Mouse (Mus musculus) B cell, adult 2 months (primary cell): ENCODE data around the gene Tanc2.

Experiments used
- DNase-seq, 2 experiments: peaks; one replicate each; pipeline ENCODE4 v3.0.0; 2022

Gene Tanc2

GRCm38 (mm10) chr11:105589877-105590641 lies at the start of gene Tanc2:
Gene Tanc2, plus strand, starts transcription at chr11:105589986.
- no peak for DNase-seq

DNA sequence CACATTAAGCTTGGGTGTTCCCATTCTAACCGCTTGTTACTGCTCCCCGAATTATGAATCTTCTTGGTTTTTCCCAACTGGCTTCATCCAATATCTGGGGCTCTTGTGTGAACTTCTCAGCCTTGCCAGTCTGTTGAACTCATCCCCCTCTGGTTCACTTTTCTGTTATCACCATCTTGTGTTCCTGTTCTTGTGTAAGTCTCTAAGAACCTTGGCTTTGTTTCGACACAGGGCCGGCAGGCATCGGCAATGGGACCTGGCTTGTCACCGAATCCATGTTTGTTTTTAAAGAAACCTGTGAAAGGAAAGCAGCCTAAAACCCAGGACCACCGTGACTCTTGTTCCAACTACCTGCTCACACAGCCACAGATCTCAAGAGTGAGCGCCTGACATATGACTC lies 49.0 kb upstream of the Tanc2 start:
- DNase-seq = no peak

- no peak for DNase-seq
These were observed 48.4 kb upstream of the Tanc2 start for GRCm38 (mm10) chr11:105541366-105541765.

DNA sequence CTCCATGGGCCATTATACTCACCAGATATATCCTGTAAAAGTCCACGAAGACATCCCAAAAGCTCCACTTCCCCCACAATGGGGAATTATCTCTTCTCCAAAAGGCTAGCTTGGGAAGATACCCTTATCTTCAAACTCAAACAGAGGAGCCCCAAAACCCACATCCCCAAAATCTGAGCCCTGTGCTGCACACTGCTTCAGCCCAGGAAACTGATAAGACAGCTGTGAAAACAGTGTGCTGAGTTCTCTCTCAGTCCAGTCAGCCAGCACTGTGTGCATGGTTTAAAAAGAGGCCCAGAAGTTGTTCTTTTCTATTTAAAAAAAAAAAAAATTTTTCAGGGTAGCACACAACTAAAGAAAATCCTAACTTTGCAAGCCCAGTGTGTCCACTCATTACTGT lies 47.7 kb upstream of the Tanc2 start:
- DNase-seq = no peak

DNA sequence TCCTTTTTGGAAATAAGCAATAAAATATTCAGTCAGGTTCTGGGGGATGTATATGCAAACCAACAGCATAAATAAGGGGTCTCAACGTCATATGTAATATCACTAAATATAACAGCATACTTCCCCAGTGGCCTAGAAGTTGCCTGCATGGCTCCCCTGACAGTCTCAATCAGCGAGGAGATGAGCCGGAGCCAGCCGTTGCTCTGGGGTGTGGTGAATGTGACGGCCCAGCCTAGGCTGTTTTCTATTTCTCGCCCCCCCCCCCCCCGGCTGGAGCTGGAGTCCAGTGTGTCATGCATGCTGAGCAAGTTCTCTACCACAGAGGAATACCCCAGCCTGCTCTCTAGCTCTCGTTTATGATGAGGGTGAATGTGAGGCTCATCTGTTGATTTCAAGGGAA lies 44.0 kb upstream of the Tanc2 start:
- DNase-seq = no peak

GRCm38 (mm10) chr11:105546393-105546792 lies 43.4 kb upstream of the Tanc2 start:
- DNase-seq = no peak

DNA sequence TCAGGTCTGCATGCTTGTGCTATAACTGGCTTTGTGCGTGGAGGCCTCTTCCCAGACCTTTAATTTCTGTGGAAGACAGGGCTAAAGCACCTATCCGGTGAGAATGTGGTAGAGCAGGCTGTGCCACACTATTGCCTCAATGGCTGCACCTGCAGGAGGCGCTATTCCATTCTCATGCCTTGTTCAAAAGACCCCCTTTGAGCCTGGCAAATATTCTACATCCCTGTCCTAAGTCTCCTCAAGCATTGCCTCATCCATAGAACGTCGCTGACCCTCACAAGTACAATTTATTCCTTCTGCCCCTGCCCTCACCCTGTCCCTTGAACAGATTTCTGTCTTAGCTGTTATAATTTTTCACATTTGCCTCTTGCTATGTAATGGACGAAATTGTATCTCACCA lies 41.4 kb upstream of the Tanc2 start:
- peak in 1 of 2 experiments; percentile 11 for DNase-seq

- no peak for DNase-seq
These were observed 40.3 kb upstream of the Tanc2 start for GRCm38 (mm10) chr11:105549164-105550121.

DNA sequence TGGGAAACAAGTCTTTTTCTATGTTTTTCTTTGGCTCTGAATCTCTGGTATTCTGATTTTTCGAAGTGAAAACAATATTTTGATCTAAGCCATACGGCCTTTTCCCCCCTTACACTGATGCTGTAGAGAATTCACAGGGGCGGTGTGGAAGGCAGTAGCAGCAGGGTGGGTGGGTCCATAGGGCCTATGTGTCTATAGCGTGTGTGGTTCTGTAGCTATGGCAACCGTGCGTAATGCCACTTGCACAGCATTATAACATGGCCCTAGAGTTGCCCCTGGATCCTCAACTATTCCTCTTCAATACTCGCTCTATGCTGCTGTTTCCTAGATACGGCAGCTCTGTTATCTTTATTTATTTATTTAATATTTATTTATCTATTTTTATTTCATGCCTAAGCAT lies 32.5 kb upstream of the Tanc2 start:
- no peak for DNase-seq

GRCm38 (mm10) chr11:105558091-105558490 lies 31.7 kb upstream of the Tanc2 start:
- no peak for DNase-seq

DNA sequence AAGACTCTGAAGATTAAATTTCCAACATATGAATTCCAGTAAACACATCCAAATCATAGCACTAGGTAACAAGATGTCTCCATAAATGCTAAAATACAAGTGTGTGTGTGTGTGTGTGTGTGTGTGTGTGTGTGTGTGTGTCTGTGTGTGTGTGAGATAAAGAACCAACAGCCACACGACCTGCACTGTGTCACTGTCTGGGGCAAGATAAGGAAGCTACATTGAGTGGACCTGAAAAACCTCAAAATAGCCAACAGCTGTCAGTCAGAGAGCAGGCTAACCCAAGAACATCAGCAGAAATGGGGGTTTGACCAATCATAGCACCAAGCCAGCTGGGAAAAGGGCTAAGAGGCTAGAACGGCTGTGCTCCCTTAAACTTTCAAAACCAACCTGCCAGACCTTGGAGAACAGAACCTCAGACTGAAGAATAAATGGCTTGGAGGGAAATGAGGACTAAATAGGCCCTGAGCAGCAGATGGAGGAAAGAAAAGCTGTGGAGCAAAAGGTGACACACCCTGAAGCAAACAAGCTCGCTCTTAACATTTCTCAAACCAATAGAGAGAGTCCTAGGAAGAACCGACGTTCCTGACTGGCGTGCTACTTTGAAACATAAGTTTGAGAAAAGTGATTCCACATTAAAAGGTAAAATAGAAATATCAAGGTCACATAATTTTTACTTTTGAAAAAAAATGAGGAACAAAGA lies 30.8 kb upstream of the Tanc2 start:
- no peak for DNase-seq

DNA sequence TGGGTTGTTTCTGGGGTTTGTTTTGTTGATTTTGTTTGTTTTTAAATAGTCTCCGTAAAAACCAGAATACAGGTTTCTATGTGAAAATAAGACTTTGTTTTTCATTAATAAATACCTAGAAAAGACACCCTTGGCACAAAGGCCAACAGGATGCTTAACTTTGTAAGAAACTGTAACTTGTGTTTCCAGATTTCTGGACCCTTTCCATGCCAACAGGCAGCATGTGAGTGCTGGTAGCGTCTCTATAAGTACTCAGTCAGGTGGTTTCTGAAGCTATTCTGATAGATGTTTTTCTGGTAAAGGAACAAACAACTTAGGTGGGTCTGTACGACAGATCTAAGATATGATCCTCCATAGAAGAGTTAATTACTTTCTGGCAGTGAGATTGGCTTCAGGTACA lies 26.2 kb upstream of the Tanc2 start:
- DNase-seq = no peak

DNA sequence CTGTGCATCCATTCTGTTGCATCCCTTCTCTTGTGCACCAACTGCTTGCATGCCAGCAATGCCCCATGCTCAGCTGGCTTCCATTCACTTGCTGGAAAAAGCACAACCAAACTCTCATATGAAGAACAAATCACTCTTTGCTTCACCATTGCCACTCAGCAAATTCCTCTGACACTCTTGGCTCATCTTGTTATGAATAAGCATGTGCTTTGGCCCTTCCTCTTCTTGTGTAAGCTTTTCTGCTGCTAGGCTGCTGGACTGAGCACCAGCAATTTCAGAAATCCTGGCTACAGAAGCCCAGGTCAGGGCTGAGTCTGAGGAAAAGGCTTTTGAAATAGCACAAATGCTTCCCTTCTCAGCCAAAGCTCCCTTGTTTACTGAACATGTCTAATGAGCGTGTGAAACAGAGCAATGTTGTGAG lies 22.6 kb upstream of the Tanc2 start:
- DNase-seq = no peak

DNA sequence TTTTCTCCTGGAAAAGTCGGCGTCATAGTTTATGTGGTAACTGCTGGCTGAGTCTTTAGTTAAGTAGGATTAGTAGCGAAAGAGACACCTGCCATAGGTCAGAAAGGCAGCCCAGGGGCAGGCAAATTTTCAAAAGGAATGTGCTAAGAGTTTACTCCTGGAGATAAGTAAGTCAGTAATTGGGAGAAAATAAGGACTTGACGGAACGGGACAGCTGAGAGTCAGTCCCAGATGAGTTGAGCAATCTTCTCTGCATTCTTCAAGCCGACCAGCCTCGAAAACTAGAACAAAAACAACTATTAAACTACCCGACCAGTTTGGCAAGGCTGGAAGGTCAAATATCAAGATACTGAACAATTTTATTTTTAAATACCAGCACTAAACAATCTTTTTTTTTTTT lies 17.8 kb upstream of the Tanc2 start:
- no peak for DNase-seq

- DNase-seq = no peak
These were observed 15.5 kb upstream of the Tanc2 start for GRCm38 (mm10) chr11:105574241-105574640.

GRCm38 (mm10) chr11:105577211-105577610 lies 12.6 kb upstream of the Tanc2 start:
- no peak for DNase-seq

GRCm38 (mm10) chr11:105582020-105582419 lies 7.8 kb upstream of the Tanc2 start:
- no peak for DNase-seq

DNA sequence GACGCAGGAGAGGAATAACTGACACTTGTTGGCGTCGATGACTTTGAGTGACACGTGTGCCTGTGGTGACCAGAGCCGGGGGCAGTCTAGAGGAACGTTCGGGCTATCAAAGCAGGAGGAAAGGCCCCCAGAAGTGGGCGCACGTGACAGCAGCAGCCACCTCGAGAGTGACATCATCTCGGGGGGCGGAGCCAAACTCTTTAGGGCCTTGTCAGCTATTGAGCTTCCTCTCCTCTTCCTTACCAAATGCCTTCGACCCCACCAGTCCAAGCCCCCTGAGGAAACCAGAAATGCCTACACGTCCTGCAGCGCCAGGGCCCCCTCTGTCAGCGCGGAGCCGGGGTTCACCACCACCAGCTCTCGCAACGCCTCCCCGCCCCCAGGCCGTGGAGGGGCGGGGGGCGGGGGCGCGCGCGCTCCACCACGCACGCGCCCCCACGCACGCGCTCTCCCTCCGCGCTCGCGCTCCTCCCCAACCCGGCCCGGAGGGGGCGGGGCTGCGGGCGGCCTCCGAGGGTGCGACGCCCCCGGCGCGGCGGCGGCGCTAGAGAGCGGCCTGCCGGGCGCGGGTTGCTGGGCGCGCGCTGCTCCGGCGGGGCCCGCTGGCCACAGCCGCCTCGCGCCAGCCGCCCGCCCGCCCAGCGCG lies 432 bp upstream of the Tanc2 start:
- peak; percentile 91 to 92 for DNase-seq

DNA sequence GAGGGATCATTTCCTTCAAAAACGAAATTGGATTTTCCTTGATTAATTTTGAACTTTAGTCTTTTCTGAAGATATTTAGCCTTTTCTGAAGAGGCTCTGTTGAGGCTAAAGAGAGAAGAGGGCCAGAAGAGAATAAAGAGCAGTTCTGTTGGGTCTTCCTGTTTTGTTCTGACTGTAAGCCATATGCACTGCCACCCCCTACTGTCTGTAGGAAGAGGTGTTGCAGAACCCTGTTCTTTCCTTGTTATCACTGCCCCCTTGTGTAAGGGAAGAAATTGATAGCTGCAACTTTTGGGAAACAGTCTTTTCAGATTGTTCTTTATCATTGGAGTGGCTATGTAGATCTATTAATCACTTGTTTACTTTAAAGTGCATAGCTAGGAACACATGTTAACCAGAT lies 2.1 kb downstream of the Tanc2 start:
- peak; percentile 42 to 58 for DNase-seq

- no peak for DNase-seq
These were observed 12.4 kb downstream of the Tanc2 start for GRCm38 (mm10) chr11:105602177-105602576.

GRCm38 (mm10) chr11:105626201-105626600 lies 36.4 kb downstream of the Tanc2 start:
- DNase-seq = no peak

DNA sequence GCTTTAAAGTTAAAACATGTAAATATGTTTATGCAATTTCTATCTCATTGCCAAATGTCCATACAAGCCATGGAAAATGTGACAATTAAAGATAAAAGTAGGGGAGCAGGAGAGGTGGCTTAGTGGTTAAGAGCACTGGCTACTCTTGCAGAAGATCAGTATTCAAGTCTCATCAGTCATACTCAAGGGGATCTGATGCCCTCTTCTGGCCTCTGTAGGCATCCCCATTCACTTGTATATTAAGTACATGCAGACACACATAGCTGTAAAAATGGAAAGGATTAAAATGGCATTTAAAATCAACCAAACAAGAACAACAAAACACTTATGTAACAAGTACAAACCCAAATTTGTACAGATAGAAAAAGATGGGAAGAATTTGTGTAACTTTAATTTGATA lies 54.2 kb downstream of the Tanc2 start:
- no peak for DNase-seq

GRCm38 (mm10) chr11:105648026-105648425 lies 58.2 kb downstream of the Tanc2 start:
- DNase-seq = no peak
